Mouse (Mus musculus) hindbrain, embryonic 16.5 days (tissue): Measurements from ENCODE around the gene Pdpk1. TPM values are rescaled to one million over a fixed set of nuclear protein-coding genes. Genes with fewer than 3 reads are reported as not detected.

Source experiments
- ATAC-seq: fragments of 200-750 bp; cut with Nextera tagmentation; 2 replicates; pipeline ENCODE4 v1.8.0; 2017; ENCODE audit warnings: moderate TSS enrichment, moderate library complexity
- H3K27ac ChIP-seq: fragments of 300-500 bp; sonication (generic); 2 replicates; pipeline ENCODE4 v1.5.1; 2014; ENCODE audit warnings: low read depth, mild to moderate bottlenecking, control low read depth, low read length, moderate library complexity
- H3K27me3 ChIP-seq: fragments of 300-500 bp; sonication (generic); replicated peaks from 2 replicates; pipeline ENCODE4 v1.6.1; 2014; ENCODE audit warnings: low read length; ENCODE audit not compliant: control insufficient read depth, insufficient read depth
- H3K36me3 ChIP-seq: fragments of 300-500 bp; sonication (generic); 2 replicates; pipeline ENCODE4 v1.6.1; 2014; ENCODE audit warnings: mild to moderate bottlenecking, low read length, moderate library complexity, mixed read lengths; ENCODE audit not compliant: control insufficient read depth, insufficient read depth
- H3K4me1 ChIP-seq: fragments of 300-500 bp; sonication (generic); 2 replicates; pipeline ENCODE4 v1.6.1; 2014; ENCODE audit warnings: low read depth, low read length; ENCODE audit not compliant: control insufficient read depth, insufficient read depth
- H3K4me2 ChIP-seq: fragments of 300-500 bp; sonication (generic); 2 replicates; pipeline ENCODE4 v1.6.1; 2014; ENCODE audit warnings: mild to moderate bottlenecking, low read length, control low read depth, moderate library complexity
- H3K4me3 ChIP-seq: fragments of 300-500 bp; sonication (generic); 2 replicates; pipeline ENCODE4 v1.5.1; 2014; ENCODE audit warnings: mild to moderate bottlenecking, low read length, control low read depth, moderate library complexity
- H3K9ac ChIP-seq: fragments of 300-500 bp; sonication (generic); 2 replicates; pipeline ENCODE4 v1.6.1; 2014; ENCODE audit warnings: low read depth, mild to moderate bottlenecking, control low read depth, low read length, moderate library complexity
- H3K9me3 ChIP-seq: fragments of 300-500 bp; sonication (generic); 2 replicates; pipeline ENCODE4 v1.6.1; 2014; ENCODE audit warnings: mild to moderate bottlenecking, low read length, moderate library complexity; ENCODE audit not compliant: control insufficient read depth
- WGBS: fragments of 180-500 bp; shearing (Covaris S2); extraction: QIAGEN DNeasy Blood & Tissue Kit; methylation state at CpG from one replicate; pipeline ENCODE4 v1.1.7; 2014; 5-methylcytosine and 5-hydroxymethylcytosine counted together
- polyA plus RNA-seq: library from polyadenylated mRNA; unstranded; fragments of >200 nt; fragmentation: Nextera tagmentation; extraction: Ambion mirVana; gene quantifications from 2 replicates; pipeline ENCODE4 v1.2.1, GENCODE M21; 2015

The Pdpk1 gene
- polyA plus RNA-seq, 1 experiment from 2014 or later, result 63.5 TPM

DNA sequence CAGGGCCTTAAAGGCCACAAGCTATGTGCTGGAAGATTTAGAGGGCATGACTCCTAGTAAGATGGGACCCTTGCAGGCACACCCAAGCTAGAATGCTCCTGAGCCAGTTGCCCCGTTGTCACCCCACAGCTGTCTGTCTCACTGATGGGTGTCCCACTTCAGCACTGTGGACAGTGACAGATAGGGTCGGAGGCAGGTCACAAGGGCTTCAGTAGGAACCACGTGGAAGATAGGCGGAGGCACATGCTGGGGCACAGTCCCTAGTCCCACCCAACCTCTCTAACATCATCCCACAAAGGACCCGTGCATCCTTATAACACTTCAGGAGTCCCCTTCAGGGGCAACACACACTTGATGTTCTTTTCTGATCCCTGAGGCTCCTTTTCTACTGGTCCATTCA is 104.7 kb downstream of the Pdpk1 start:
- Histone ChIP-seq H3K36me3 (peaks cover 21% of the 10 kb centered on the region), H3K27ac (no peak overlapping the region), H3K9ac (no peak overlapping the region), H3K4me3 (no peak overlapping the region), H3K9me3 (no peaks in the 10 kb centered on the region), H3K27me3 (no peaks in the 10 kb centered on the region), H3K4me2 (no peak overlapping the region), H3K4me1 (no peaks in the 10 kb centered on the region)
- 47% methylated on average over 5 of the region's 5 CpGs for WGBS
- no peak for ATAC-seq

GRCm38 (mm10) chr17:24045608-24046007 is 105.1 kb downstream of the Pdpk1 start:
- H3K27ac ChIP-seq, result no peak overlapping the region
- no peak for ATAC-seq
- H3K27me3 ChIP-seq, result no peaks in the 10 kb centered on the region
- H3K9me3 ChIP-seq, result no peaks in the 10 kb centered on the region
- peaks cover 19% of the 10 kb centered on the region for H3K36me3 ChIP-seq
- no peak overlapping the region for H3K4me3 ChIP-seq
- no peaks in the 10 kb centered on the region for H3K4me1 ChIP-seq
- WGBS, result 77% methylated on average over 10 of the region's 10 CpGs
- no peak overlapping the region for H3K9ac ChIP-seq
- no peak overlapping the region for H3K4me2 ChIP-seq

DNA sequence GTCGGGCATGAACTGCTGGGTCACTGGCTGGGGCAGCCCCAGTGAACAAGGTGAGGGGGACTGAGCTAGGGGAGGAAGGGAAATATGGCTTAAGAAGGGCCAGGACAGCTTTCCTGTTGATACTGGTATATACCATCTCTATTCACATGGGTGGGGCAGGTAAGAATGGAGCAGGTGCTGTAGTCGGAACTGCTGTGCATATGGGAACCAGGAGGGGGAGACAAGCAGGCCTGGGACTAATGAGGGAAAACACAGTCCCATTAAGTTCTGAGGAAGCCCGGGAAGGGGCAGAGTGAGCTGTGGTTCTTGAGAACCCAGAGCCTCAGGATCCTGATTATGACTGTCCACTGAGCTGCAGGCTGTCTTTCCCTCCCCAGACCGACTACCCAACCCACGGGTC is 106.2 kb downstream of the Pdpk1 start:
- Histone ChIP-seq H3K4me3 (no peak overlapping the region), H3K27ac (no peak overlapping the region), H3K27me3 (no peaks in the 10 kb centered on the region), H3K36me3 (peaks cover 19% of the 10 kb centered on the region), H3K4me2 (no peak overlapping the region), H3K9ac (no peak overlapping the region), H3K4me1 (no peaks in the 10 kb centered on the region), H3K9me3 (no peaks in the 10 kb centered on the region)
- ATAC-seq, result no peak
- 64% methylated on average over 5 of the region's 5 CpGs for WGBS

- no peak for ATAC-seq
- Histone ChIP-seq H3K36me3 (no peaks in the 10 kb centered on the region), H3K9ac (no peak within 1 kb of the TSS), H3K4me2 (no peak within 1 kb of the TSS), H3K4me3 (no peak within 1 kb of the TSS), H3K27me3 (no peaks in the 10 kb centered on the region), H3K27ac (no peak within 1 kb of the TSS), H3K4me1 (no peaks in the 10 kb centered on the region), H3K9me3 (no peaks in the 10 kb centered on the region)
- WGBS, result 77% methylated on average over 4 of the region's 4 CpGs
These were observed 112.9 kb downstream of the Pdpk1 start, which contains the start of gene Prss27 for GRCm38 (mm10) chr17:24037844-24038243. Gene Prss27, plus strand, starts transcription at chr17:24038144.

DNA sequence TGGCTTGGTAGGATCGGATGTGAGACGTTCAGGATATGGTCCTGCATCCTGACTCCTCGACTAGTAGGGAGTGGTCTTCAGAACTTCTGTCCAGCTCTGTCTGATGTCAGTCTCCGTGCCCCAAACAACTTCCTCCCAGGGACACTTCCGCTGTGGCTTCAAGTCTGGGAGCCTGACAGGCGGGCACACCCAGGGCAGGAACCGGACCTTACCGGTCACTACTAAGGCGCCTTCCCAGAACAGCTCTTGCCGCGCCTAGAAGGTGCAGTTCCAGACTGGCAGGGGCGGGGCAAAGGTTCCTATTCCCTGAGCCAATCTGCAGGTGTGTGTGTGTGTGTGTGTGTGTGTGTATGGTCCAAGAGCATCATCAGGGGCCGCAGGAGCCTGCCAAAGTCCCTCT is 113.4 kb downstream of the Pdpk1 start:
- 84% methylated on average over 13 of the region's 13 CpGs for WGBS
- Histone ChIP-seq H3K9me3 (no peaks in the 10 kb centered on the region), H3K27ac (no peak overlapping the region), H3K27me3 (no peaks in the 10 kb centered on the region), H3K4me3 (no peak overlapping the region), H3K4me1 (no peaks in the 10 kb centered on the region), H3K9ac (no peak overlapping the region), H3K36me3 (no peaks in the 10 kb centered on the region), H3K4me2 (no peak overlapping the region)
- ATAC-seq, result no peak

DNA sequence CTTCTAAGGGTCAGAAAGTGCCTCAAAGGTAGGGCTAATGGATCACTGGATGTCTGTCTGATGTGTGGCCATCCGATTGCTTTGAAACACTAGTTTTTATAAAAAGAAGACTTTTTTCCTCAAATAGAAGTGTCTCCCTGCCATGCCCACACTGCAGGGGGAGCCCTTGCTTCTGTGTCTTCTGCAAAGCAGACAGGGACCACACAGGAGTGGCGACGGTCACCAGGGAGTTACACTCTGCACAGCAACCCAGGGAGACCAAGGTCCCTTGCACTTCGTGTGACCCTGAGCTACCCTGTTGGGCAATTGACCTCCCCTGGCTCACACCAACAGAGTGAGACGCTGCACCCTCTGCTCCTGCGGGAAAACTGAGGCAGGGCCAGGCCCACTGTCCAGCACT is 113.8 kb downstream of the Pdpk1 start:
- no peaks in the 10 kb centered on the region for H3K9me3 ChIP-seq
- H3K4me3 ChIP-seq, result no peak overlapping the region
- H3K9ac ChIP-seq, result no peak overlapping the region
- no peaks in the 10 kb centered on the region for H3K36me3 ChIP-seq
- no peak overlapping the region for H3K27ac ChIP-seq
- ATAC-seq, result no peak
- no peaks in the 10 kb centered on the region for H3K4me1 ChIP-seq
- H3K4me2 ChIP-seq, result no peak overlapping the region
- no peaks in the 10 kb centered on the region for H3K27me3 ChIP-seq
- 71% methylated on average over 6 of the region's 6 CpGs for WGBS

GRCm38 (mm10) chr17:24035087-24035486 is 115.6 kb downstream of the Pdpk1 start:
- 91% methylated on average over 7 of the region's 7 CpGs for WGBS
- ATAC-seq, result no peak
- no peak overlapping the region for H3K4me3 ChIP-seq
- H3K4me2 ChIP-seq, result no peak overlapping the region
- no peak overlapping the region for H3K9ac ChIP-seq
- no peaks in the 10 kb centered on the region for H3K9me3 ChIP-seq
- no peaks in the 10 kb centered on the region for H3K27me3 ChIP-seq
- no peaks in the 10 kb centered on the region for H3K4me1 ChIP-seq
- H3K27ac ChIP-seq, result no peak overlapping the region
- H3K36me3 ChIP-seq, result no peaks in the 10 kb centered on the region

DNA sequence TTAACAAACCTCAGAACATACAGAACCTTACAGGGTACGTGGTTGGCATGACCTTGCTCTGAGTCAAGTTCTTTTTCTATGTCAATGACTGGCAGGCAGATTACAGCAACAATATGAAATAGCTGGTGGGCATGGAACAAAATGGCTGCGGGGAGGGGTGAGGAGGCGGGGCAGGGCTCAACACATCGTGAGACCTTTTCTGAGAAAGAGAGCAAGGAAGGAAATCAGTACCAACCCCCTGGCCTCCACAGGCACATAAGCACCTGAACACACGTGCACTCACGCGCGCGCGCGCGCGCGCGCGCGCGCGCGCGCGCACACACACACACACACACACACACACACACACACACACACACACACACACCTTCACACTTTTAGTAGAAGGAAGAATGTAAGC is 120.2 kb downstream of the Pdpk1 start:
- no peak for ATAC-seq
- H3K4me2 ChIP-seq, result no peak overlapping the region
- H3K27me3 ChIP-seq, result no peaks in the 10 kb centered on the region
- no peak overlapping the region for H3K4me3 ChIP-seq
- H3K27ac ChIP-seq, result no peak overlapping the region
- WGBS, result 89% methylated on average over 22 of the region's 22 CpGs
- no peak overlapping the region for H3K9ac ChIP-seq
- H3K4me1 ChIP-seq, result no peaks in the 10 kb centered on the region
- H3K36me3 ChIP-seq, result no peaks in the 10 kb centered on the region
- no peaks in the 10 kb centered on the region for H3K9me3 ChIP-seq

GRCm38 (mm10) chr17:24029477-24029876 is 121.2 kb downstream of the Pdpk1 start:
- H3K36me3 ChIP-seq, result no peaks in the 10 kb centered on the region
- no peaks in the 10 kb centered on the region for H3K4me1 ChIP-seq
- no peaks in the 10 kb centered on the region for H3K9me3 ChIP-seq
- H3K4me3 ChIP-seq, result no peak overlapping the region
- no peak overlapping the region for H3K9ac ChIP-seq
- no peak overlapping the region for H3K27ac ChIP-seq
- H3K4me2 ChIP-seq, result no peak overlapping the region
- ATAC-seq, result no peak
- WGBS, result 85% methylated on average over 7 of the region's 7 CpGs
- H3K27me3 ChIP-seq, result no peaks in the 10 kb centered on the region
